Mouse (Mus musculus): ENCODE measurements around the gene Atp5h. TPM values are rescaled to one million over a fixed set of nuclear protein-coding genes. Genes with fewer than 3 reads are reported as not detected.

The Atp5h gene
- polyA plus RNA-seq, 1 experiment from 2014 or later: 943 TPM

DNA sequence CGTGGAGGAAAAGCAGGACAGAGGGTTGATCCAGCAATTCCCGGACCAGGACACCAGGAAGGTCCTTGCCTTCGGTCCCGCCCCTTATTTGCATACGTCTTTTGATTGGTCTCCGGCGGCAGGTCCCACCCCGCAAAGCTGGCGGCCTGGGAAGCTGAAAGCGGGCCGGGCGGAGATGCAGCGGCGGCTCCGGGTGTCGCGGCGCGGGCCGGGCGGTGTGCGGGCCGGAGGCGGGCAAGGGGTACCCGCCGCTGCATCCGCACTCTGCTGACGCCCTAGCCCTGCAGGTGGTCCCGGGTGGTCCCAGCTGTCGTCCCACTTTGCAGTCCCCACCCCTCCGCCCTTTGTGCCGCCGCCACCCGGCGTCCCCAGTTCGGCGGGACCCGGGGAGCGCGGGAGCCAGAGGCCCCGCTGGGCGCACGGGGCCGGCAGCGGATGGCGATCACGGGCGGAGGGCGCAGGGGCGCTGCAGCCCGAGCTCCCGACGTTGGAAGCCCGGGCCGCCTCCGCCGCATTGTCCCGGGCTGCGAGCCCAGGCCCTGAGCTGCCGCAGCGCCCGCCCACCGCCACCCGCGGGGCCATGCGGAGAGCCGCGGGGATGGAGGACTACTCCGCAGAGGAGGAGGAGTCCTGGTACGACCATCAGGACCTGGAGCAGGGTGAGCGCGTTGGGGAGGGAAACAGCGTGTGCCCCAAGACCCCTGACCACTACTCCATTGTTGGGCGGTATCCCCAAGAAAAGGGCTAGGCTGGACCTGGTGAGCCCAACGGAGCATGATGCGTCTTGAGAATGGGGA lies 37.8 kb downstream of the Atp5h start, which contains the start of gene Cdr2l:
TSS of gene Cdr2l (plus strand) at position 174 of the 797 bp plus-strand sequence.
- peak; percentile 97 for DNase-seq (ENCODE audit: low spot score)

DNA sequence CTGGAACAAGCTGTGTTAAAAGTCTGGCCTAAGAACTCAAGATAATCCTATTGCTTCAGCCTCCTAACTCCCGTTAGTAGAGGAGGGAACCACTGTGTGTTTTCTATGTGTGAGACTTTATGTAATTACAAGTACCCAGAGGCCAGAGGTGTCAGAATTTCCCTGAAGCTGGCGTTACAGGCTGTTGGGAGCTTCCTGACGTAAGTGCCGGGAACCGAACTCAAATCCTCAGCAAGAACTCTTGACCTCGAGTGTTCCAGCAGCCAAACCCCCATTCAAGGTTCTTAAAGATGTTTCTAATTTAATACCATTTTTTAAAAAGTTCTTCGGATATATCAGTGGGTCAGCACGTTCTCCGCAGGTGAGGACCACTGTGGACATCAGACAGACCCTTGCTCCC lies 38.5 kb downstream of the Atp5h start:
- Histone ChIP-seq H3K27ac (replicated peaks; ENCODE audit: low read depth, low read length) (peak overlapping the region; percentile 86), H3K4me3 (ENCODE audit: low read depth, low read length) (peak overlapping the region; percentile 82), H3K27me3 (replicated peaks; ENCODE audit: control insufficient read depth, insufficient read depth, low read length) (no peaks in the 10 kb centered on the region), H3K9ac (ENCODE audit: low read depth, low read length) (no peak overlapping the region; the same call in 1 of the 2 replicates), H3K4me1 (ENCODE audit: control insufficient read depth, insufficient read depth, low read length) (peaks cover 29% of the 10 kb centered on the region), H3K9me3 (ENCODE audit: control insufficient read depth, low read length) (no peaks in the 10 kb centered on the region), H3K36me3 (ENCODE audit: control insufficient read depth, insufficient read depth, low read length) (no peaks in the 10 kb centered on the region), H3K4me2 (ENCODE audit: low read depth, low read length) (peak overlapping the region; percentile 70)
- 5% methylated on average over 9 of the region's 9 CpGs for WGBS
- ATAC-seq (ENCODE audit: low read depth) (no peak), DNase-seq (ENCODE audit: low spot score) (no peak)

More for the DNA sequence above, 37.8 kb downstream of the Atp5h start, which contains the start of gene Cdr2l:
- under 1% methylated on average over 30 of the region's 76 CpGs for WGBS
- H3K9me3 ChIP-seq (ENCODE audit: control insufficient read depth, low read length): no peaks in the 10 kb centered on the region
- no peaks in the 10 kb centered on the region for H3K36me3 ChIP-seq (ENCODE audit: control insufficient read depth, insufficient read depth, low read length)
- H3K4me2 ChIP-seq (ENCODE audit: low read depth, low read length): peak within 1 kb of the TSS; percentile 70
- ATAC-seq (ENCODE audit: low read depth): peak; percentile 91
- peak within 1 kb of the TSS; percentile 86 for H3K27ac ChIP-seq (replicated peaks; ENCODE audit: low read depth, low read length)
- peak within 1 kb of the TSS; percentile 82 for H3K4me3 ChIP-seq (ENCODE audit: low read depth, low read length)
- peaks cover 29% of the 10 kb centered on the region for H3K4me1 ChIP-seq (ENCODE audit: control insufficient read depth, insufficient read depth, low read length)
- H3K9ac ChIP-seq (ENCODE audit: low read depth, low read length): peak within 1 kb of the TSS; percentile 89
- H3K27me3 ChIP-seq (replicated peaks; ENCODE audit: control insufficient read depth, insufficient read depth, low read length): no peaks in the 10 kb centered on the region

DNA sequence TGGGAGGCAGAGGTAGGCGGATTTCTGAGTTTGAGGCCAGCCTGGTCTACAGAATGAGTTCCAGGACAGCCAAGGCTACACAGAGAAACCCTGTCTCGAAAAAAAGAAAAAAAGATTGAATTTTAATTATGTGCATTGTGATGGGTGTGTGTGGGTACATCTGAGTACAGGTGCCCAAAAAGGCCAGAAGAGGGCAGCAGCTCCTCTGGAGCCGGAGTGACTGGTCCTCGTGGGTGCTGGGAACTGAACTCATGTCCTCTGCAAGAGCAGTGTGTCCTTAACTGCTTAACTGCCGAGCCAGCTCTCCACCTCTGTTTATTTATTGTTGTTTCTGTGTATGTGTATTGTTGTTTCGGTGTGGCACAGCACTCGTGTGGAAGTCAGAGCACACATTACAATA lies 41.9 kb downstream of the Atp5h start:
- WGBS: 77% methylated on average over 7 of the region's 7 CpGs
- peaks cover 12% of the 10 kb centered on the region for H3K4me1 ChIP-seq (ENCODE audit: control insufficient read depth, insufficient read depth, low read length)
- no peak overlapping the region for H3K4me3 ChIP-seq (ENCODE audit: low read depth, low read length)

DNA sequence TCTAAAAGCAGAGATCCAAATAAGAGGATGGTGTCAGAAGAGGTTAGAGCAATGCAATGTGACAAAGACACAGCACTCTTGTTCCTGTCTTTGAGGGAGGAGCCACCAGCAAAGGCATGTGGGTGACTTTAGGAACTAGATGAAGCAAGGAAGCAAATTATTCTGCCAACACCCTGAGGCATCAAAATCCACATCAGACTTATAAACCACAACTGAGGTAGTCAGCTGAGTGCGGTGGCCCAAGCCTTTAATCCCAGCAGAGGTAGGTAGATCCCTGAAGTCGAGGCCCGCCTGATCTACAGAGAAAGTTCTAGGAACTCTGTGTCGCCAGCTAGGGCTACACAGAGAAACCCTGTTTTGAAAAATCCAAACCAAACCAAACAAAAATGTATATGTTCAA lies 42.5 kb downstream of the Atp5h start:
- peaks cover 33% of the 10 kb centered on the region for H3K27me3 ChIP-seq (replicated peaks; ENCODE audit: control insufficient read depth, insufficient read depth, low read length)
- no peaks in the 10 kb centered on the region for H3K9me3 ChIP-seq (ENCODE audit: control insufficient read depth, low read length)
- H3K27ac ChIP-seq (replicated peaks; ENCODE audit: low read depth, low read length): no peak overlapping the region
- WGBS: 91% methylated on average over 4 of the region's 4 CpGs
- H3K4me1 ChIP-seq (ENCODE audit: control insufficient read depth, insufficient read depth, low read length): peaks cover 9% of the 10 kb centered on the region; the same call in 1 of the 2 replicates
- H3K4me3 ChIP-seq (ENCODE audit: low read depth, low read length): no peak overlapping the region
- ATAC-seq (ENCODE audit: low read depth): no peak
- no peaks in the 10 kb centered on the region for H3K36me3 ChIP-seq (ENCODE audit: control insufficient read depth, insufficient read depth, low read length)
- H3K4me2 ChIP-seq (ENCODE audit: low read depth, low read length): no peak overlapping the region
- no peak overlapping the region for H3K9ac ChIP-seq (ENCODE audit: low read depth, low read length)
- no peak for DNase-seq (ENCODE audit: low spot score)

More for the DNA sequence above, 41.9 kb downstream of the Atp5h start:
- Histone ChIP-seq H3K9ac (ENCODE audit: low read depth, low read length) (no peak overlapping the region), H3K27ac (replicated peaks; ENCODE audit: low read depth, low read length) (no peak overlapping the region), H3K27me3 (replicated peaks; ENCODE audit: control insufficient read depth, insufficient read depth, low read length) (peaks cover 32% of the 10 kb centered on the region), H3K9me3 (ENCODE audit: control insufficient read depth, low read length) (no peaks in the 10 kb centered on the region), H3K4me2 (ENCODE audit: low read depth, low read length) (no peak overlapping the region), H3K36me3 (ENCODE audit: control insufficient read depth, insufficient read depth, low read length) (no peaks in the 10 kb centered on the region)
- no peak for ATAC-seq (ENCODE audit: low read depth)
- no peak for DNase-seq (ENCODE audit: low spot score)

DNA sequence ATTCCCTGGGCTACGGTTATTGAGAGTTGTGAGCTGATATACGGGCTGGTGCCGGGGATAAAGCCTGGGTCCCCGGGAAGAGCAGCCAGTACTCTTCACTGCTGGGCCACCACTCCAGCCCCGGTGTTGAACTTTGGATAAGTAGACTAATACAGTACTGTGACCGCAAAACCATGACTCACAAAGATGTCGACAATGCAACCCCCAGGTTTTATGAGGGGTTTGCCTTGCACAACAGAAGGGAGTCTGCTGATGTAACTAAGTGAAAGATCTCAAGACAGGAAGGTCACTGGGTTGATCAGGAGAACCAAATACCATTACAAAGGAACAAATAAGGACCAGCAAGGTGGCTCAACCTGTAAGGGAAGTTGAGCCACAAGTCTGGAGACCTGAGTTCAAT lies 43.0 kb downstream of the Atp5h start:
- H3K4me3 ChIP-seq (ENCODE audit: low read depth, low read length): no peak overlapping the region
- no peaks in the 10 kb centered on the region for H3K36me3 ChIP-seq (ENCODE audit: control insufficient read depth, insufficient read depth, low read length)
- H3K4me2 ChIP-seq (ENCODE audit: low read depth, low read length): no peak overlapping the region
- no peak overlapping the region for H3K27ac ChIP-seq (replicated peaks; ENCODE audit: low read depth, low read length)
- DNase-seq (ENCODE audit: low spot score) (no peak), ATAC-seq (ENCODE audit: low read depth) (no peak)
- H3K27me3 ChIP-seq (replicated peaks; ENCODE audit: control insufficient read depth, insufficient read depth, low read length): peaks cover 33% of the 10 kb centered on the region
- H3K9ac ChIP-seq (ENCODE audit: low read depth, low read length): no peak overlapping the region
- peaks cover 9% of the 10 kb centered on the region; the same call in 1 of the 2 replicates for H3K4me1 ChIP-seq (ENCODE audit: control insufficient read depth, insufficient read depth, low read length)
- H3K9me3 ChIP-seq (ENCODE audit: control insufficient read depth, low read length): no peaks in the 10 kb centered on the region
- 73% methylated on average over 7 of the region's 7 CpGs for WGBS

DNA sequence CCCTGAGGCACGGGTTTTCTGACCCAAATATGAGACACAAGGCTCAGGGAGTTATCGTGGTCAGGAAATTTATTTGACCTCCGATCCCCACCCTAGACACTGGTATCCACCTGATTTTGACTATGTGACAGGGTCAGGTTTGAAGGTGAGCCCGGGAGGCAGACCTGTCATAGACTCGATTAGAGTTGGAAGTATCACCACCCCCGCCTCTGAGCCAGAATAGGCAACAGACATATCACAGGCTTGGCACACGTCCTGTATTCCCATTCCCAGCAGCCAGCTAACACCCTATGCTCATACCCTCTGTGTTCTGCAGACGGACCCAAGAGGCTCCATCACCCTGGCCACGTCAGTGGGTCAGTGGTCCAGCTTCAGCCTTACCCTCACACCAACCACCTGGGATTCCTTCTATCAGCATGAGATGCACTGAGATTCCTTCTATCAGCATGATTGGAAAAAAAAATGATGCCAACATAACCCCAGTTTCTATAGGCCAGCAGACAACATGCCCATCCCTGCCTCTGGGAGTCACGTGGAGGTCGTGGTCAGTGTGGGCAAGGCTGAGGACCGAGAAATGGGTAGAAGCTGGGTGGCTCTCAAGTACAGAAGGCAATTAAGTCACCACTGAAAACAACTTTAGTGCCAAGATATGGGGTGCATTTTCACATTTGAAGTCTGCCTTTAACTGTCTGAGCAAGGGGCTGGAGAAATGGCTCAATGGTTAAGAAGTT lies 44.9 kb downstream of the Atp5h start:
- Histone ChIP-seq H3K4me2 (ENCODE audit: low read depth, low read length) (peak overlapping the region; percentile 72), H3K4me3 (ENCODE audit: low read depth, low read length) (peak overlapping the region; percentile 37), H3K9me3 (ENCODE audit: control insufficient read depth, low read length) (no peaks in the 10 kb centered on the region), H3K36me3 (ENCODE audit: control insufficient read depth, insufficient read depth, low read length) (no peaks in the 10 kb centered on the region), H3K4me1 (ENCODE audit: control insufficient read depth, insufficient read depth, low read length) (peaks cover 6% of the 10 kb centered on the region; the same call in 1 of the 2 replicates), H3K27me3 (replicated peaks; ENCODE audit: control insufficient read depth, insufficient read depth, low read length) (peaks cover 36% of the 10 kb centered on the region), H3K9ac (ENCODE audit: low read depth, low read length) (peak overlapping the region; percentile 59), H3K27ac (replicated peaks; ENCODE audit: low read depth, low read length) (no peak overlapping the region)
- 60% methylated on average over 12 of the region's 12 CpGs for WGBS
- ATAC-seq (ENCODE audit: low read depth): 0 out of 2 replicates have a peak, but pooled peaks have one; percentile 7
- DNase-seq (ENCODE audit: low spot score): no peak

DNA sequence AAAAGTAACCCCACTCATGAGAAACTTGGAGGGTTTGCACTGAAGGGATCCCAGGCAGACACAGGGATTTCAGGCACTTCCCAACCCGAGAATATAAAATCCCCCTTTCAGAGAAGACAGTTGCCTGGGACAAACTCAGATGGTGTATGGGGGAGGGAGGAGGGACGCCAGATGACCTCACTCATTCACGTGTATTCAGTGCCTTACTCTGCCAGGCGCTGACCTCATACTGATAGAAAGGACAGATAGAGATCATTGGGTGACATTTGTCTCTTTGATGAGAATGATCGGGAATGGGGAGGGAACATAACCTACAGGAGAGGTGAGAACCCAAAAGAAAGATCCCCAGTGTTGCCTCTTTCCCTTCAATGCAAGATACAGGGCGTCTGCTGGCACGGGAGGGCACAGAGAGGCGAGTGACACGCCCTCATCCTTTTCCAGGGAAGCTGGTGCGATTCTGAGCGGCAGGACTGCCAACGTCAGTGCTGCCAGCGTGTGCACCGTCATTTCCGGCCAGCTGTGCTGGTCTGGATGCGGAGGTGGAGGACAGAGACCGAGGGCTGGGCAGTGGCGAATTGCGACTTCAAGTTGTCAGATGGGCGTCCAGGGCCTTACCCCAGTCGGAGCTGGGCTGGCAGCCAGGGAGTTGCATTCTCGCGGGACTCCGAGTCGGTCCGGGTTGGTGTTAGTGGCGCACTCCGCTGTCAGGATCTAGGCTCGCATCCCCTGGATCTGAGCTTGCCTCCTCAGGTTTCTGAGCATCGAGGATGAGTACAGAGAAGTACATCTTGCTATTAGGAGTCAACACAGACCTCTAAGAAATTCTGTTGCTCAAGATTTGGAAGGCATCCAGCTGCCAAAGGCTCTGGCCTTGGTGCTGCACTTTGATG lies 45.7 kb downstream of the Atp5h start:
- peaks cover 6% of the 10 kb centered on the region; the same call in 1 of the 2 replicates for H3K4me1 ChIP-seq (ENCODE audit: control insufficient read depth, insufficient read depth, low read length)
- H3K9ac ChIP-seq (ENCODE audit: low read depth, low read length): peak overlapping the region; percentile 59
- 2% methylated on average over 26 of the region's 30 CpGs for WGBS
- H3K4me3 ChIP-seq (ENCODE audit: low read depth, low read length): peak overlapping the region; percentile 37
- ATAC-seq (ENCODE audit: low read depth): peak; percentile 68
- H3K27ac ChIP-seq (replicated peaks; ENCODE audit: low read depth, low read length): no peak overlapping the region
- H3K9me3 ChIP-seq (ENCODE audit: control insufficient read depth, low read length): no peaks in the 10 kb centered on the region
- H3K4me2 ChIP-seq (ENCODE audit: low read depth, low read length): peak overlapping the region; percentile 72
- H3K36me3 ChIP-seq (ENCODE audit: control insufficient read depth, insufficient read depth, low read length): no peaks in the 10 kb centered on the region
- DNase-seq (ENCODE audit: low spot score): peak; percentile 53
- H3K27me3 ChIP-seq (replicated peaks; ENCODE audit: control insufficient read depth, insufficient read depth, low read length): peaks cover 40% of the 10 kb centered on the region

DNA sequence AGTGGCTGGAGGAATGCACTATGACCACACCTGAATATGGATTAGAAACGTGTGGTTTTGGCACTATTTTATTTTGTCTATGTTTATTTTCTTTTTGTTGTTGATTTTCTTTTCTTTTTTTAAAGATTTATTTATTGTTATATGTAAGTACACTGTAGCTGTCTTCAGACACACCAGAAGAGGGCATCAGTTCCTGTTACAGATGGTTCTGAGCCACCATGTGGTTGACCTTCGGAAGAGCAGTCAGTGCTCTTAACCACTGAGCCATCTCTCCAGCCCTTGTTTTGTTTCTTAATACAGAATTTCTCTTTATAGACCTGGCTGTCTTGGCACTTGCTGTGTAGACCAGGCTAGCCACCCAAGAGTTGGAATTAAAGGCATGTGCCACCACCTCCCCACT lies 47.0 kb downstream of the Atp5h start:
- no peak for DNase-seq (ENCODE audit: low spot score)
- H3K4me2 ChIP-seq (ENCODE audit: low read depth, low read length): no peak overlapping the region
- no peak overlapping the region for H3K27ac ChIP-seq (replicated peaks; ENCODE audit: low read depth, low read length)
- peaks cover 7% of the 10 kb centered on the region; the same call in 1 of the 2 replicates for H3K4me1 ChIP-seq (ENCODE audit: control insufficient read depth, insufficient read depth, low read length)
- WGBS: 56% methylated on average over 2 of the region's 2 CpGs
- peaks cover 50% of the 10 kb centered on the region for H3K27me3 ChIP-seq (replicated peaks; ENCODE audit: control insufficient read depth, insufficient read depth, low read length)
- ATAC-seq (ENCODE audit: low read depth): no peak
- no peak overlapping the region for H3K4me3 ChIP-seq (ENCODE audit: low read depth, low read length)
- H3K36me3 ChIP-seq (ENCODE audit: control insufficient read depth, insufficient read depth, low read length): no peaks in the 10 kb centered on the region
- no peak overlapping the region for H3K9ac ChIP-seq (ENCODE audit: low read depth, low read length)
- H3K9me3 ChIP-seq (ENCODE audit: control insufficient read depth, low read length): no peaks in the 10 kb centered on the region

Measured in embryonic facial prominence, embryonic 14.5 days (tissue).